Mouse (Mus musculus) brown adipose tissue, adult 24 weeks (tissue): ENCODE data around the gene Slc7a6. TPM values are rescaled to one million over a fixed set of nuclear protein-coding genes. Genes with fewer than 3 reads are reported as not detected.
"Not testable (repeated sequence)": the region's sequence is repeated elsewhere in the genome, so short reads cannot be mapped to it uniquely, and the experiment has no call there.

Experiments used
- H3K27ac ChIP-seq: fragments of 200-500 bp; replicated peaks from 2 replicates; pipeline ENCODE4 v1.5.1; 2012; ENCODE audit warnings: low read depth, mild to moderate bottlenecking, low read length
- H3K4me1 ChIP-seq: fragments of 200-500 bp; 2 replicates; pipeline ENCODE4 v1.6.1; 2012; ENCODE audit warnings: low read length, mixed read lengths; ENCODE audit not compliant: control insufficient read depth, insufficient read depth, insufficient read length
- H3K4me3 ChIP-seq: fragments of 200-500 bp; 2 replicates; pipeline ENCODE4 v1.5.1; 2012; ENCODE audit warnings: low read depth, mild to moderate bottlenecking, low read length, moderate library complexity; ENCODE audit not compliant: insufficient read depth
- polyA plus RNA-seq: library from polyadenylated mRNA; stranded (reverse); fragments of >200 nt; gene quantifications from 2 replicates; pipeline ENCODE4 v1.2.4, GENCODE M21; 2012; ENCODE audit not compliant: missing spikeins, insufficient read depth, insufficient read length

The Slc7a6 gene
- polyA plus RNA-seq, 1 experiment: 40.2 TPM

- Histone ChIP-seq H3K4me3 (no peak overlapping the region), H3K4me1 (peaks cover 6% of the 10 kb centered on the region; the same call in 1 of the 2 replicates), H3K27ac (peak overlapping the region; percentile 66; the same call in 1 of the 2 replicates)
Measured at GRCm38 (mm10) chr8:106193162-106193561, 24.5 kb downstream of the Slc7a6 start.

- peaks cover 6% of the 10 kb centered on the region; the same call in 1 of the 2 replicates for H3K4me1 ChIP-seq
- no peak overlapping the region for H3K4me3 ChIP-seq
- H3K27ac ChIP-seq: no peak overlapping the region
Measured at GRCm38 (mm10) chr8:106194062-106194461, 25.4 kb downstream of the Slc7a6 start.

- H3K4me1 ChIP-seq: no peaks in the 10 kb centered on the region
- no peak overlapping the region for H3K27ac ChIP-seq
- no peak overlapping the region for H3K4me3 ChIP-seq
Measured at GRCm38 (mm10) chr8:106198741-106199140, 30.1 kb downstream of the Slc7a6 start.

- H3K4me3 ChIP-seq, H3K4me1 ChIP-seq, H3K27ac ChIP-seq: not testable (repeated sequence)
Measured at GRCm38 (mm10) chr8:106199596-106199995, 30.9 kb downstream of the Slc7a6 start.

GRCm38 (mm10) chr8:106210035-106210731 is 41.5 kb downstream of the Slc7a6 start:
- H3K27ac ChIP-seq: peak overlapping the region; percentile 73
- peak overlapping the region; percentile 79 for H3K4me3 ChIP-seq
- H3K4me1 ChIP-seq: no peaks in the 10 kb centered on the region

- no peaks in the 10 kb centered on the region for H3K4me1 ChIP-seq
- H3K4me3 ChIP-seq: peak within 1 kb of the TSS; percentile 79
- H3K27ac ChIP-seq: peak within 1 kb of the TSS; percentile 73
Measured at GRCm38 (mm10) chr8:106210821-106211345, 42.2 kb downstream of the Slc7a6 start, which contains the start of the genes Slc7a6os and Prmt7. Gene Slc7a6os, minus strand, starts transcription at chr8:106210935. Gene Prmt7, plus strand, starts transcription at chr8:106210936.

- Histone ChIP-seq H3K27ac (peak overlapping the region; percentile 16), H3K4me3 (peak overlapping the region; percentile 79), H3K4me1 (no peaks in the 10 kb centered on the region)
Measured at GRCm38 (mm10) chr8:106211421-106211820, 42.8 kb downstream of the Slc7a6 start.

- Histone ChIP-seq H3K27ac (no peak overlapping the region), H3K4me1 (no peaks in the 10 kb centered on the region), H3K4me3 (no peak overlapping the region)
Measured at GRCm38 (mm10) chr8:106213959-106214358, 45.3 kb downstream of the Slc7a6 start.

GRCm38 (mm10) chr8:106219620-106220019 is 51.0 kb downstream of the Slc7a6 start:
- H3K4me1 ChIP-seq: no peaks in the 10 kb centered on the region
- H3K27ac ChIP-seq: no peak overlapping the region
- H3K4me3 ChIP-seq: no peak overlapping the region

GRCm38 (mm10) chr8:106226589-106226988 is 57.9 kb downstream of the Slc7a6 start:
- Histone ChIP-seq H3K4me3 (no peak overlapping the region), H3K4me1 (no peaks in the 10 kb centered on the region), H3K27ac (no peak overlapping the region)

- no peaks in the 10 kb centered on the region for H3K4me1 ChIP-seq
- no peak overlapping the region for H3K4me3 ChIP-seq
- no peak overlapping the region for H3K27ac ChIP-seq
Measured at GRCm38 (mm10) chr8:106231536-106231935, 62.9 kb downstream of the Slc7a6 start.

GRCm38 (mm10) chr8:106232751-106233150 is 64.1 kb downstream of the Slc7a6 start:
- H3K27ac ChIP-seq: no peak overlapping the region
- H3K4me1 ChIP-seq: no peaks in the 10 kb centered on the region
- no peak overlapping the region for H3K4me3 ChIP-seq

- Histone ChIP-seq H3K27ac (no peak overlapping the region), H3K4me1 (no peaks in the 10 kb centered on the region), H3K4me3 (no peak overlapping the region)
Measured at GRCm38 (mm10) chr8:106234567-106235261, 66.1 kb downstream of the Slc7a6 start.

- Histone ChIP-seq H3K4me3 (no peak overlapping the region), H3K27ac (no peak overlapping the region), H3K4me1 (no peaks in the 10 kb centered on the region)
Measured at GRCm38 (mm10) chr8:106237106-106237505, 68.4 kb downstream of the Slc7a6 start.
